Comparison of ENCODE assay signal across 16 mouse cellular contexts in the genomic region with DNA sequence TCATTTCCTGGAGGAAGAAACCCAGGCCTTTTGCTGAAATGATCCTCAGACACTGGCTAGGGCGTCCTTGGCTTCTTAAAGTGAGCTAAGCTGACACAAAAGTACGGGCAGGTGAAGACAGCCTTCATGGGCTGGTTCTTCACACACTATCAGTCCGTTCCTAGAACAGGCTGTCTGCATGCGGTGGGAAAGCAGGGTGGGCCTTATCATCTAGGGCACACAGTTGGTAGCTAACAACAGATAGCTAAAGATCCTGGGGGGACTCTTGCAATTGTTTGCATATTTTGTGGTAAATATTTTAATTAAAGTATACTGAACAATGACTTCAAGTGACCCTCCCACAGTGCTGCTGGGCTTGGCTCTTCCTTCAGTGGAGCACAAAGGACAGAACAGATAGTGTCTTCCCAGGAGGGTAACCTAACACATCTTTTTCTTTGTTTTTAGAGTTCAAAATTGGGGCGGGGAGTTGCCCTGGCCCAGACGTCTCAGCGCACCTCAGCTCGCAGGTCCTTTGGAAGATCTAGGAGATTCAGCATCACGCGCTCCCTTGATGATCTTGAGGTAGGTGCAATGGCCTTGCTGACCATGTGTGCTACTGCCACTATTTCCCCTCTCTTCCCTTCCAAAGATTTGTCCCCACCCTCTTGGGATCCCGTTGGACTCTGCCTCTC. TPM values are rescaled to one million over a fixed set of nuclear protein-coding genes. Genes with fewer than 3 reads are reported as not detected.
DNase-seq lines count a peak whose midpoint lies in the region; ATAC-seq and TF ChIP-seq lines count a peak whose summit lies in the region.
"Had no signal": no experiment of that assay in that cellular context is flagged by ENCODE, and none has a peak within 500 bp of the region (broad histone marks: within the 10 kb centered on the region; RNA-seq: fewer than 3 reads in every experiment).

No protein-coding gene starts in this region.

- H3K9ac ChIP-seq in heart, adult 2 months (ENCODE audit: low read depth, low read length), result no peak overlapping the region
- peak overlapping the region; percentile 77 for H3K9ac ChIP-seq in liver, embryonic 11.5 days (ENCODE audit: low read depth, low read length)
- H3K9ac ChIP-seq: embryonic facial prominence, embryonic 12.5 days; forebrain, postnatal 0 days; limb, embryonic 12.5 days had no signal

- no peak for DNase-seq in heart, adult 2 months
- DNase-seq in heart, postnatal 4 days, result no peak
- DNase-seq in spleen, adult 12 weeks (ENCODE audit: low spot score), result peak; percentile 36
- DNase-seq in spleen, adult 18-20 months, result no peak
- no peak for DNase-seq in liver, embryonic 11.5 days (ENCODE audit: low spot score)
- DNase-seq in urinary bladder, adult 18-20 months (ENCODE audit: low spot score in 2 of 2), result no peak
- DNase-seq in right cerebral cortex, postnatal 4 days, result no peak
- no peak for DNase-seq in adipocyte (ENCODE audit: low spot score)
- DNase-seq: B cell, adult 2 months; cerebellum, postnatal 25 days; forebrain, postnatal 0 days; gastrocnemius, postnatal 14 days had no signal

- H3K4me3 ChIP-seq in heart, adult 2 months, result no peak overlapping the region
- peak overlapping the region; percentile 48 for H3K4me3 ChIP-seq in liver, embryonic 11.5 days (ENCODE audit: low read depth, low read length)
- H3K4me3 ChIP-seq: embryonic facial prominence, embryonic 12.5 days; limb, embryonic 12.5 days; megakaryocyte, embryonic 14.5 days; myocyte had no signal

- peak overlapping the region; percentile 75 for H3K27ac ChIP-seq in heart, adult 2 months
- H3K27ac ChIP-seq in liver, embryonic 11.5 days (ENCODE audit: low read depth, low read length), result peak overlapping the region; percentile 96
- H3K27ac ChIP-seq: embryonic facial prominence, embryonic 12.5 days; limb, embryonic 12.5 days had no signal

- H3K4me2 ChIP-seq in liver, embryonic 11.5 days, result peak overlapping the region; percentile 78
- H3K4me2 ChIP-seq: embryonic facial prominence, embryonic 12.5 days; limb, embryonic 12.5 days had no signal

- peak; percentile 94 for ATAC-seq in liver, embryonic 11.5 days (replicated peaks; ENCODE audit: low FRiP score)
- ATAC-seq: forebrain, postnatal 0 days had no signal

- TF ChIP-seq EP300 in heart, adult 2 months (IDR thresholded peaks at IDR 0.05; ENCODE audit: insufficient read depth, low read depth, low read length), result no peak

- no peak for TF ChIP-seq CTCF in heart, adult 2 months (IDR thresholded peaks at IDR 0.05)

- peaks cover 20% of the 10 kb centered on the region for H3K4me1 ChIP-seq in heart, adult 2 months (ENCODE audit: control insufficient read depth, insufficient read depth, low read length)
- peaks cover 51% of the 10 kb centered on the region for H3K4me1 ChIP-seq in liver, embryonic 11.5 days (replicated peaks; ENCODE audit: control insufficient read depth, insufficient read depth, low read length)
- H3K4me1 ChIP-seq: embryonic facial prominence, embryonic 12.5 days; limb, embryonic 12.5 days had no signal

- no peaks in the 10 kb centered on the region for H3K36me3 ChIP-seq in heart, adult 2 months (ENCODE audit: control insufficient read depth, insufficient read depth, low read length)
- H3K36me3 ChIP-seq in liver, embryonic 11.5 days (ENCODE audit: control insufficient read depth, insufficient read depth, low read length), result peaks cover 14% of the 10 kb centered on the region; the same call in 1 of the 2 replicates

- no peak for TF ChIP-seq POLR2A in heart, adult 2 months (IDR thresholded peaks at IDR 0.05; ENCODE audit: insufficient read depth, low read depth, low read length)

- no peaks in the 10 kb centered on the region for H3K79me2 ChIP-seq in heart, adult 2 months (replicated peaks; ENCODE audit: control insufficient read depth, insufficient read depth, low read length)

- no peaks in the 10 kb centered on the region for H3K27me3 ChIP-seq in heart, adult 2 months (ENCODE audit: control insufficient read depth, insufficient read depth, low read length)
- no peaks in the 10 kb centered on the region for H3K27me3 ChIP-seq in liver, embryonic 11.5 days (replicated peaks; ENCODE audit: control insufficient read depth, insufficient read depth, low read length)
- H3K27me3 ChIP-seq: embryonic facial prominence, embryonic 12.5 days; limb, embryonic 12.5 days; megakaryocyte, embryonic 14.5 days had no signal

- 72% methylated on average over 11 of the region's 11 CpGs for WGBS in heart, adult 2 months
- WGBS in liver, embryonic 11.5 days, result 46% methylated on average over 11 of the region's 11 CpGs

- no peaks in the 10 kb centered on the region for H3K9me3 ChIP-seq in liver, embryonic 11.5 days (ENCODE audit: control insufficient read depth, low read length)
- H3K9me3 ChIP-seq: embryonic facial prominence, embryonic 12.5 days; limb, embryonic 12.5 days; megakaryocyte, embryonic 14.5 days had no signal

- intact Hi-C loops in heart, adult 2 months (cut with DNase I), result no loop called here

RNA-seq across cellular contexts. Expression of gene Rgs12, which starts 25.7 kb away (rescaled TPM):
- 10 to 100 TPM; 13.1 to 16.5 TPM for total RNA-seq in heart, adult 2 months (2021)
- 26.2 and 27.7 TPM in 2 replicates for polyA plus RNA-seq in heart, adult 2 months (2012; rRNA removed)
- 10 to 100 TPM; 49.8 to 60.4 TPM for total RNA-seq in heart, postnatal 4 days (2021)
- polyA plus RNA-seq in liver, embryonic 11.5 days (2014; fragmentation: Nextera tagmentation; extraction: Ambion mirVana), result 38.8 and 39.3 TPM in 2 replicates
